Mouse (Mus musculus) lung, adult 2 months (tissue): ENCODE data around the gene Mrps7.

Source experiments
- CTCF ChIP-seq: fragments of 200-500 bp; IDR thresholded peaks from 2 replicates; pipeline ENCODE4 v1.5.1; 2011; ENCODE audit warnings: mild to moderate bottlenecking, low read length, control low read depth; ENCODE audit not compliant: insufficient read depth
- POLR2A ChIP-seq: fragments of 200-500 bp; IDR thresholded peaks from 2 replicates; pipeline ENCODE4 v1.6.1; 2011; ENCODE audit warnings: low read depth, mild to moderate bottlenecking, control low read depth, low read length, borderline replicate concordance; ENCODE audit errors: extremely low read depth

DNA sequence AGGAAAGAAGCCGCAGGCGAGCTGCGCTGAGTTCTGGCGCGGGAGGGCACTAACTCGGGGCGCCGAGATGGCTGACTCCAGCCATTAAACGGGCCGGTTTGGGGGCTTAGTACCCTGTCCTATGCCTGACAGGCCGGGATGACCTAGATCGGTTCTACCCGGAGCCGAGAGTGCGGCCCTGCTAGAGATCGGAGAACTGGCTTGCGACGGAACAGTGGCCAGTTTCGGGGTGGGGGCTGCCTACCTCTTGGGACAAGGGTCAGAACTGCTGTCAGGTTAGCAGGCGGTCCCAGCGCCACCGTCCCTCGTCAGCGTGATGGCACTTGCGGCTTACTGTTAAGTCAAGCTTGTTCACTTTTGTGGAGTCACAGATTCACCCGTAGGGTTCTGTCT lies 575 bp downstream of the Mrps7 start:
- TF ChIP-seq CTCF (no peak), POLR2A (no peak)
